Mouse (Mus musculus) midbrain, embryonic 16.5 days (tissue): ENCODE measurements around the gene Gm10717. TPM values are rescaled to one million over a fixed set of nuclear protein-coding genes. Genes with fewer than 3 reads are reported as not detected.
"Not testable (repeated sequence)": the region's sequence is repeated elsewhere in the genome, so short reads cannot be mapped to it uniquely, and the experiment has no call there.

ENCODE experiments used
- ATAC-seq: fragments of 200-750 bp; cut with Nextera tagmentation; 2 replicates; pipeline ENCODE4 v1.8.0; 2017; ENCODE audit warnings: moderate TSS enrichment
- H3K27ac ChIP-seq: fragments of 300-500 bp; sonication (generic); 2 replicates; pipeline ENCODE4 v1.5.1; 2014; ENCODE audit warnings: mild to moderate bottlenecking, low read length, mixed read lengths
- H3K27me3 ChIP-seq: fragments of 300-500 bp; sonication (generic); 2 replicates; pipeline ENCODE4 v1.6.1; 2014; ENCODE audit warnings: low read depth, low read length, mixed read lengths; ENCODE audit not compliant: control insufficient read depth, insufficient read depth
- H3K36me3 ChIP-seq: fragments of 300-500 bp; sonication (generic); 2 replicates; pipeline ENCODE4 v1.6.1; 2014; ENCODE audit warnings: mild to moderate bottlenecking, low read length, moderate library complexity, mixed read lengths; ENCODE audit not compliant: control insufficient read depth, insufficient read depth
- H3K4me1 ChIP-seq: fragments of 300-500 bp; sonication (generic); 2 replicates; pipeline ENCODE4 v1.6.1; 2014; ENCODE audit warnings: mild to moderate bottlenecking, low read length, mixed read lengths; ENCODE audit not compliant: control insufficient read depth, insufficient read depth
- H3K4me2 ChIP-seq: fragments of 300-500 bp; sonication (generic); 2 replicates; pipeline ENCODE4 v1.6.1; 2014; ENCODE audit warnings: mild to moderate bottlenecking, low read length, mixed read lengths
- H3K4me3 ChIP-seq: fragments of 300-500 bp; sonication (generic); 2 replicates; pipeline ENCODE4 v1.5.1; 2014; ENCODE audit warnings: low read depth, mild to moderate bottlenecking, low read length, moderate library complexity, mixed read lengths
- H3K9ac ChIP-seq: fragments of 300-500 bp; sonication (generic); 2 replicates; pipeline ENCODE4 v1.6.1; 2014; ENCODE audit warnings: low read depth, low read length, mixed read lengths
- H3K9me3 ChIP-seq: fragments of 300-500 bp; sonication (generic); replicated peaks from 2 replicates; pipeline ENCODE4 v1.6.1; 2014; ENCODE audit warnings: mild to moderate bottlenecking, low read length, mixed read lengths; ENCODE audit not compliant: control insufficient read depth, poor library complexity, severe bottlenecking
- WGBS: fragments of 180-500 bp; shearing (Covaris S2); extraction: QIAGEN DNeasy Blood & Tissue Kit; methylation state at CpG from one replicate; pipeline ENCODE4 v1.1.7; 2014; 5-methylcytosine and 5-hydroxymethylcytosine counted together
- polyA plus RNA-seq: library from polyadenylated mRNA; unstranded; fragments of >200 nt; fragmentation: Nextera tagmentation; extraction: Ambion mirVana; gene quantifications from 2 replicates; pipeline ENCODE4 v1.2.1, GENCODE M21; 2015

Gm10717 gene
- 0.45 and 0.55 TPM in 2 replicates for polyA plus RNA-seq

- not testable (repeated sequence) for H3K4me2 ChIP-seq, H3K27me3 ChIP-seq, ATAC-seq, H3K4me3 ChIP-seq, H3K27ac ChIP-seq, H3K9me3 ChIP-seq, H3K9ac ChIP-seq, H3K36me3 ChIP-seq, H3K4me1 ChIP-seq
- WGBS = 73% methylated on average over 12 of the region's 12 CpGs
Observed at GRCm38 (mm10) chr9:3024912-3025467, at the start of gene Gm10717. Gene Gm10717, plus strand, starts transcription at chr9:3025417.

- H3K36me3 ChIP-seq, H3K9me3 ChIP-seq, H3K4me1 ChIP-seq, H3K4me3 ChIP-seq, H3K27ac ChIP-seq, ATAC-seq, H3K9ac ChIP-seq, H3K27me3 ChIP-seq, H3K4me2 ChIP-seq: not testable (repeated sequence)
- WGBS = 74% methylated on average over 12 of the region's 12 CpGs
Observed at GRCm38 (mm10) chr9:3000445-3000972, 24.7 kb upstream of the Gm10717 start, which contains the start of gene Gm10722. Gene Gm10722, plus strand, starts transcription at chr9:3000922.

GRCm38 (mm10) chr9:3001006-3001405, 24.2 kb upstream of the Gm10717 start:
- not testable (repeated sequence) for H3K36me3 ChIP-seq, H3K4me2 ChIP-seq, H3K9ac ChIP-seq, H3K4me1 ChIP-seq, ATAC-seq, H3K27ac ChIP-seq, H3K27me3 ChIP-seq, H3K4me3 ChIP-seq, H3K9me3 ChIP-seq
- WGBS = 65% methylated on average over 8 of the region's 8 CpGs

GRCm38 (mm10) chr9:3001948-3002659, 23.1 kb upstream of the Gm10717 start:
- not testable (repeated sequence) for H3K27me3 ChIP-seq, H3K4me3 ChIP-seq, H3K9me3 ChIP-seq, H3K27ac ChIP-seq, H3K4me1 ChIP-seq, H3K9ac ChIP-seq, H3K4me2 ChIP-seq, H3K36me3 ChIP-seq
- peak; percentile 91 for ATAC-seq
- 64% methylated on average over 8 of the region's 11 CpGs for WGBS

GRCm38 (mm10) chr9:3002794-3003396, 22.3 kb upstream of the Gm10717 start, which contains the start of gene Gm11168:
Gene Gm11168, plus strand, starts transcription at chr9:3003346.
- not testable (repeated sequence) for ATAC-seq, H3K36me3 ChIP-seq, H3K4me2 ChIP-seq, H3K9ac ChIP-seq, H3K9me3 ChIP-seq, H3K4me3 ChIP-seq, H3K27ac ChIP-seq, H3K4me1 ChIP-seq, H3K27me3 ChIP-seq
- 69% methylated on average over 6 of the region's 14 CpGs for WGBS

- H3K4me3 ChIP-seq, H3K9me3 ChIP-seq, H3K36me3 ChIP-seq, H3K9ac ChIP-seq, H3K27me3 ChIP-seq, H3K27ac ChIP-seq, H3K4me2 ChIP-seq, H3K4me1 ChIP-seq, ATAC-seq: not testable (repeated sequence)
- WGBS = 88% methylated on average over 1 of the region's 5 CpGs
Observed at GRCm38 (mm10) chr9:3006179-3006578, 19.0 kb upstream of the Gm10717 start.

- H3K9ac ChIP-seq, H3K36me3 ChIP-seq, H3K27ac ChIP-seq, H3K27me3 ChIP-seq, H3K4me1 ChIP-seq, H3K9me3 ChIP-seq, H3K4me2 ChIP-seq, H3K4me3 ChIP-seq: not testable (repeated sequence)
- ATAC-seq = peak; percentile 81
- 74% methylated on average over 7 of the region's 8 CpGs for WGBS
Observed at GRCm38 (mm10) chr9:3006636-3007035, 18.6 kb upstream of the Gm10717 start.

- not testable (repeated sequence) for H3K36me3 ChIP-seq, H3K9ac ChIP-seq, H3K4me3 ChIP-seq, H3K27ac ChIP-seq, H3K9me3 ChIP-seq, H3K27me3 ChIP-seq, H3K4me2 ChIP-seq, H3K4me1 ChIP-seq
- WGBS = 79% methylated on average over 6 of the region's 9 CpGs
- peak; percentile 47 for ATAC-seq
Observed at GRCm38 (mm10) chr9:3007272-3007671, 17.9 kb upstream of the Gm10717 start.

GRCm38 (mm10) chr9:3009331-3009730, 15.9 kb upstream of the Gm10717 start:
- no CpG with 5 or more reads among the region's 5 CpGs for WGBS

More at GRCm38 (mm10) chr9:3009331-3009730, 15.9 kb upstream of the Gm10717 start:
- not testable (repeated sequence) for H3K4me1 ChIP-seq, H3K27me3 ChIP-seq, H3K4me3 ChIP-seq, H3K36me3 ChIP-seq, H3K9ac ChIP-seq, H3K4me2 ChIP-seq, H3K27ac ChIP-seq, H3K9me3 ChIP-seq
- peak; percentile 57; the same call in 1 of the 2 replicates for ATAC-seq
